Mouse (Mus musculus): ENCODE measurements around the gene Hat1. TPM values are rescaled to one million over a fixed set of nuclear protein-coding genes. Genes with fewer than 3 reads are reported as not detected.

Hat1 gene
- total RNA-seq, 2 experiments from 2014 or later, result 178 to 192 TPM

- ATAC-seq (replicated peaks; ENCODE audit: poor library complexity), result peak; percentile 40
Measured at GRCm38 (mm10) chr2:71461139-71461538, 72.4 kb downstream of the Hat1 start.

- ATAC-seq (replicated peaks; ENCODE audit: poor library complexity), result peak; percentile 98
Measured at GRCm38 (mm10) chr2:71461589-71461988, 72.8 kb downstream of the Hat1 start.

- no peak; the same call in 1 of the 2 replicates for ATAC-seq (replicated peaks; ENCODE audit: poor library complexity)
Measured at GRCm38 (mm10) chr2:71462066-71462465, 73.3 kb downstream of the Hat1 start.

DNA sequence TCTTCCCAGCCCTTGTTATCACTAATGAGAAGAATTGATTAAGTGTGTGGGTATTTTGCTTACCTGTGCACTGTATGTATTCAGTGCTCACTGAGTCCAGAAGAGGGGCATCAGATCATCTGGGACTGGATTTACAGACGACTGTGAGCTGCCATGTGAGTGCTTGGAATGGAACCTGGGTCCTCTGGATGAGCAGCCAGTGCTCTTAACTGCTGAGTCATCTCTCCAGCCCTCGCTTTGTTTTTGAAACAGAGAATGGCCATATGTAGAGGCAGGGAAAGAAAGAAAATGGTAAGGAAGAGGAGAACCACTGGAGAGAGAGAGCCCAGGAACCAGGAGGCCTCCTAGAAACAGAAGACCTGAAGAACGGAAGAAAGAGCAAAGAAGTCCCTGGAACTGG, 73.8 kb downstream of the Hat1 start:
- ATAC-seq (replicated peaks; ENCODE audit: poor library complexity), result no peak

DNA sequence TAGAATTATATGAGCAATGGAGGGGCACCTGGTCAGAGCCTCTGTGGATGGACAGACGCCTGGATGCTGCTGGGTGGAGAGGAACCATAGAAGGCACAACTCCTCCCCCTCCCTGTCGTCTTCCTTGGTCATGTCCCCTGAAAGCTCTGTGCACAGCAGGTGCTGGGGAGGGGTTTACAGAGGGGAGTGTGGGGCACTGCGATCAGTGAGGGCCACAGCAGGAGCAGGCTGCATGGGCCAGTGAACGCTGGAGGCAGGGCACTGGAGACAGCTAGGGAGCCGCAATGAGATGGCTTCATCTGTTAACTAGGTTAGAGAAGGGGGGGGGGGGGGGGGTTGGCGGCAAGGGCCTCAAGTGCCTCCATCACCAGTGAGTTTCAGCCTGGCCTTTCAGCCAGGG, 77.3 kb downstream of the Hat1 start:
- ATAC-seq (replicated peaks; ENCODE audit: poor library complexity), result no peak

DNA sequence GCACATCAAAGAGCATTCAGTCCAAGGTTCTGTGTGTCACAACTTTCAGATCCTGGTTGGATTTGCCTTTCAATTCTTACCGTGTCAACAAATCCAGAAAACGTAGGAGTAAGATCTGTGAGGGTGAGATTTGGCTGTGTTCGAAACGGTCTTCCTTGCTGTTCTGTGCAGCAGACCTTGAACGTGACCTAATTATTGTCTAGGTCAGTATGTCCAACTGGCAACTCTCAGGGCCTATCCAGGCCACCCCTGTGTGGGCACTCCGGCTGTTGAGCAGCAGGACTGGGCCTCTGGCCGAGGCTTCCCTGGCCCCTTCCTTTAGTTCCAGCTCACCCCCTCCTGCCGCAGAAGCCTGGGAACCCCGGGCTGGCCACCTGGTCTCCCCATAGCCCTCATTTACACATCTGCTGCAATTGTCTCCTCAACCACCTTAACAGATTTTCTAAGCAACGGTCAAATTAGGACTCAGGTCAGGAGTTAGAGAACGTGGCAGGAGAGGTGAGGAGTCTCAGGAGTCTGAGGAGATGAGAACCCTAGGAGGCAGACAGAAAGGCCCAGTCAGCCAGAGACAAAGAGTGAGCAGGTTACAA, 78.2 kb downstream of the Hat1 start:
- ATAC-seq (replicated peaks; ENCODE audit: poor library complexity), result no peak

GRCm38 (mm10) chr2:71471094-71471493, 82.3 kb downstream of the Hat1 start:
- ATAC-seq (replicated peaks; ENCODE audit: poor library complexity), result peak; percentile 42; the same call in 1 of the 2 replicates

- no peak for ATAC-seq (replicated peaks; ENCODE audit: poor library complexity)
Measured at GRCm38 (mm10) chr2:71473830-71474229, 85.1 kb downstream of the Hat1 start.

GRCm38 (mm10) chr2:71474345-71474744, 85.6 kb downstream of the Hat1 start:
- ATAC-seq (replicated peaks; ENCODE audit: poor library complexity), result no peak

GRCm38 (mm10) chr2:71475311-71475710, 86.6 kb downstream of the Hat1 start:
- no peak for ATAC-seq (replicated peaks; ENCODE audit: poor library complexity)

DNA sequence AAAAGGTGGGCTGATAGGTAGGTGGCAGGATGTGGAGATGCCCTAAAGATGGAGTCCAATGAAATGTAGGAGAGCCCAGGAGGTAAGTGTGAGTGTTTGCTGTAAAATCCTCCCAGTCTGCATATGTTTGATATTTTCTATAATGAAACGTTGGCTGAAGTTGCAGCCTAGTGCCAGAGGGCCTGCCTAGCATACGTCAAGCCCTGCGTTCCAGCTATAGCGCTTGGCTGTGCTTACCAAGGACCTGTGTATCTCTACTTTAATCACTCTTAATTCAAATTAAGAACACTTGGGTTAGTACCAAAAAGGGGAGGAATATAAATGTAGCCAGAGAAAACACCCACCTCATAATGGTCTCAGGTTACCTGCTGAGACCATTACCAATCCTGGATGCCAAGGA, 87.0 kb downstream of the Hat1 start:
- no peak for ATAC-seq (replicated peaks; ENCODE audit: poor library complexity)

DNA sequence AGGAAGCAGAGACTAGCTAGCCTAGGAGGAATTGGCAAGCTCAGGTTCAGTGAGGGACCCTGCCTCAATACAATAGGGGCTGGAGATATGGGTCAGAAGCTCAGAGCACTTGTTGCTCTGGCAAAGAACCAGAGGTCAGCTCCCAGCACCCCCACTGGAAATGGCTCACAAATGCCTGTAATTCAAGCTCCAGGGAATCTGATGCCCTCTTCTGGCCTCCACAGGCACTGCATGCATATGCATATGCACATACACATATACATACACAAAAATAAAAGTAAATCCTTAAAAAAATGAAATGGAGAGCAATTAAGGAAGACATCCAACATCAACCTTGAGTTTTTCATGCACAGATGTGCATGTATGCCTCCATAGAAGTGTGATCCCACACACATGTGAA, 89.0 kb downstream of the Hat1 start:
- no peak for ATAC-seq (replicated peaks; ENCODE audit: poor library complexity)

- ATAC-seq (replicated peaks; ENCODE audit: poor library complexity), result no peak
Measured at GRCm38 (mm10) chr2:71479917-71480316, 91.2 kb downstream of the Hat1 start.

DNA sequence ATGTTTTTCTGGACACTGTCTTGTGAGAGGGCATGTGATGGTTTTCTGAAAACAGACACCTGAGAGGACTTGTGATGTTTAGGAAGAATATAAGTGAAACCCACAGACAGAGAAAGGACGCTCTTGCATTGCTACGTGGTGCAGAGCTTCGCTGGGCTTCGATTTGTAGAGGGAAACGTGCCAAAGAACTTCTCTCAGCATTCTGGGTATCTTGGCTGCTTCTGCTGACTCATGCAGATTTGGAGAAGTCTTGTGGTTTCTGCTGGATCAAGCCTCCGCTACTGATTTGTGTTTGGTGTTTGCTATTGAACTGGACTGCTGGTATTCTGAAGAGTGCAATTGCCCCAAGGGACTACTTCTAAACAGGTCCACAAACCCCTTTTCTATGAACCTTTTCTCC, 93.1 kb downstream of the Hat1 start:
- peak; percentile 78 for ATAC-seq (replicated peaks; ENCODE audit: poor library complexity)

- no peak for ATAC-seq (replicated peaks; ENCODE audit: poor library complexity)
Measured at GRCm38 (mm10) chr2:71483046-71483716, 94.4 kb downstream of the Hat1 start.

DNA sequence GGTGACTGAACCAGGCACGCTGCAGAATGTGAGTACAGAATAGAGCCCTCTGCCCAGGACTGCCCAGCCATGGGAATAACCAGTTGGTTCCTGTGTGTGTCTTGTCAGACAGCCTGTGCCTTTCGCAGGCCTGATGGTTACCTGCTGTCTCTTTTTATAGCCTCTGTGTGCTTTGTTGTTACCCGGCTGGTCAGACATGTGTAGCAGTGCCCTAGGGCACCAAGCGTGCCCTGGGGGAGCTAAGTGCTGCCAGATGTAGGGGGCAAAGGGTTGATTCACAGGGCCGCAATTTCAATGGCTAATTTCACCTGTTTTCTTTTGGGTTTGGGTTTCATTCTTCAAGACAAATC, 94.9 kb downstream of the Hat1 start:
- ATAC-seq (replicated peaks; ENCODE audit: poor library complexity), result no peak

Other genes with a start within 250 kb of the Hat1 start
- 87.8 and 104 TPM in 2 replicates for gene Dync1i2, start 177.3 kb upstream of the Hat1 start, total RNA-seq (2015)
- 75.0 and 89.2 TPM in 2 replicates for gene Dync1i2, start 177.3 kb upstream of the Hat1 start, total RNA-seq (2017)
- 51.5 and 73.0 TPM in 2 replicates for gene Slc25a12, start 21.2 kb upstream of the Hat1 start, total RNA-seq (2015)
- 78.3 and 79.2 TPM in 2 replicates for gene Slc25a12, start 21.2 kb upstream of the Hat1 start, total RNA-seq (2017)
- 30.3 and 39.8 TPM in 2 replicates for gene Metap1d, start 64.3 kb downstream of the Hat1 start, total RNA-seq (2015)
- gene Metap1d, start 64.3 kb downstream of the Hat1 start, total RNA-seq (2017), result 21.3 and 24.7 TPM in 2 replicates
- not detected in 2 replicates for gene Dlx1, start 139.2 kb downstream of the Hat1 start, total RNA-seq (2015)
- gene Dlx1, start 139.2 kb downstream of the Hat1 start, total RNA-seq (2017), result not detected in 2 replicates
- gene Dlx2, start 157.8 kb downstream of the Hat1 start, total RNA-seq (2015), result not detected in 2 replicates
- gene Dlx2, start 157.8 kb downstream of the Hat1 start, total RNA-seq (2017), result not detected in 2 replicates